Mouse (Mus musculus): ENCODE results near the gene Hoxd1.

- no peak for TF ChIP-seq GATA1 (IDR thresholded peaks at IDR 0.05; ENCODE audit: borderline replicate concordance, low read length)
- TF ChIP-seq FLI1 (IDR thresholded peaks at IDR 0.05; ENCODE audit: low read length) = no peak
These were observed 38.4 kb upstream of the Hoxd1 start for GRCm38 (mm10) chr2:74724244-74725015.
